Mouse (Mus musculus): ENCODE measurements at regions not wholly inside any gene's neighbourhood (a gene's known extent, or its start where the extent isn't known, plus 50 kb on each side); places are given as distances from the start of the nearest gene placed in this dataset.

DNA sequence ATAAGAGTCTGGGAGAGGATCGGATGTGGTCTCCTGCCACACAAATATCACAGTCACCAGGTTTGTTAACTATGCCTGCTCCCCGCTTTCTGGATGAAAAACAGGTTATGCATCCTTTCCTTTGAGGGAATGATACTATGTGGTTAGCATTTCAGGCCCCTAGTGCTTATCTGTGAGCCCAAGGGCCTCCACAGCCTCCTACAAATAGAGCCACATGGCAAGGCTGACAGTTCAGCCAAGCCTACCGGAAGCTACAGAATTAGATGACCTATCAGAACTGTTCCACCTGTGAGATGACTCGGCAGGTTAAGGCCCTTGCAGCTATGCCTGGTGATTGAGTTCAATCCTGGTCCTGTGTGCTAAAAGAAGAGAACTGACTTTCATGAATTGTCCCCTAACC lies 91.4 kb upstream of the Cacna1e start:
- TF ChIP-seq EP300 (IDR thresholded peaks at IDR 0.05): no peak
- TF ChIP-seq CTCF (IDR thresholded peaks at IDR 0.05): no peak
